Mouse (Mus musculus): ENCODE results near the gene Scimp.

- TF ChIP-seq CTCF (IDR thresholded peaks at IDR 0.05; ENCODE audit: low read depth, low read length), result no peak
- no peak for TF ChIP-seq POLR2A (IDR thresholded peaks at IDR 0.05; ENCODE audit: extremely low read depth, insufficient read depth, low read length)
Observed at GRCm38 (mm10) chr11:70792409-70792808, 20.0 kb downstream of the Scimp start.

Data from liver, adult 2 months (tissue).